ENCODE assay signal across 8 mouse cellular contexts in the genomic region with DNA sequence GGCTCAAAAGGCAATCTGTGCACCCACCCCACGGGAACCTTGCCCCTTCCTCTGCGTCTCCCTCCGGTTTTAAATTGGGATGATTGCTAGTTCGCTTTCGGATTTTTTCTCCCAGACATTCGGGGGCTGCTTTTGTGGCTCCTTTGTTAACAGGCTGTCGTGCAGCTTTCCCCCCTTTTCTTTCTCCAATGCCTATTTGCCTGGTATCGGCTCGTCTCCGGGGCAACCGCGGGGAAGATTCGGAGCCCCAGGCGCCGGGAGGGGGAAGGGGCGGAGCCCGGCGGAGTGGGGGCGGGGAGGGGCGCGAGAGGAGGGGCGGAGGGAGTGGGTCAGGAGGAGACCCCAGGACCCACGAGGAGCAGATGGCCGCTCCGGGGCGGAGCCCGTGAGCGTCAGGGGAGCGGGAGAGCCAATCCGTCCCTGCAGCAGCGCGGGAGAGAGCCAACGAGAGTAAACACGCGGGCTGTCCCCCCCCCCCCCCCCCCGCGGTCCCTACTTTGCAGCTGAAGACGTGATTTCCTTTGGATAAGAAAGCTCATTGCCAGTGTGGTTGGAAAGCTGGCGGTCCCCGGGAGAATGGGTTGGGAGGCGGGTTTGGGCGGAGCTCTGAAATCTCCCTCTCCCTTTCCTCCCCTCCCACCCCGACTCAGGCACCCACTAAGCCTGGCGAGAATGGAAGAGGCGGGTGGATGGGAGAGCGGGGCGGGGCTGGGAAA. TPM values are rescaled to one million over a fixed set of nuclear protein-coding genes. Genes with fewer than 3 reads are reported as not detected.
DNase-seq lines count a peak whose midpoint lies in the region; ATAC-seq and TF ChIP-seq lines count a peak whose summit lies in the region.

No protein-coding gene starts in this region.

- peaks cover 3% of the 10 kb centered on the region; the same call in 1 of the 2 replicates for H3K36me3 ChIP-seq in intestine, postnatal 0 days (ENCODE audit: control insufficient read depth, insufficient read depth)

- peak overlapping the region; percentile 78 for H3K4me2 ChIP-seq in intestine, postnatal 0 days (replicated peaks; ENCODE audit: low read depth)

- intact Hi-C loops in gastrocnemius, postnatal 36 days (cut with DNase I) = no loop called here
- intact Hi-C loops in left cerebral cortex, postnatal 25 days (cut with DNase I) = loop anchor here (5.0 kb wide), 1 partner anchor 216 kb away; no protein-coding TSS in a partner anchor

- H3K9ac ChIP-seq in intestine, postnatal 0 days (ENCODE audit: low read depth, low read length) = peak overlapping the region; percentile 43

- H3K27me3 ChIP-seq in intestine, postnatal 0 days (replicated peaks; ENCODE audit: control insufficient read depth, insufficient read depth, low read length) = no peaks in the 10 kb centered on the region

- peak; percentile 86 for DNase-seq in adrenal gland, adult 8-10 months
- DNase-seq in embryo, embryonic 10.5 days (ENCODE audit: low spot score) = peak; percentile 96
- peak; percentile 81 to 88 for DNase-seq in gastrocnemius, postnatal 36 days
- DNase-seq in left cerebral cortex, postnatal 25 days (ENCODE audit: low spot score in 2 of 2) = peak; percentile 84 to 94
- DNase-seq in mesoderm, embryonic 11.5 days (ENCODE audit: low read depth, low spot score) = peak; percentile 98
- DNase-seq in right cerebral cortex, postnatal 36 days (ENCODE audit: low spot score in 2 of 2) = peak; percentile 82 to 84
- peak; percentile 95 for DNase-seq in yolk sac, embryonic 10.5 days (ENCODE audit: low spot score)

- H3K4me3 ChIP-seq in intestine, postnatal 0 days (ENCODE audit: low read depth, low read length) = peak overlapping the region; percentile 74

- 0% methylated on average over 41 of the region's 47 CpGs for WGBS in intestine, postnatal 0 days

- H3K4me1 ChIP-seq in intestine, postnatal 0 days (replicated peaks; ENCODE audit: control insufficient read depth, insufficient read depth, low read length) = no peaks in the 10 kb centered on the region

- peak overlapping the region; percentile 67 for H3K27ac ChIP-seq in intestine, postnatal 0 days (ENCODE audit: low read depth, low read length)

- no peaks in the 10 kb centered on the region for H3K9me3 ChIP-seq in intestine, postnatal 0 days (ENCODE audit: control insufficient read depth)

- peak; percentile 67 for ATAC-seq in intestine, postnatal 0 days

- TF ChIP-seq CTCF in intestine, postnatal 0 days (IDR thresholded peaks at IDR 0.05; ENCODE audit: low read depth) = no peak

RNA-seq across cellular contexts. Expression of a gene that starts 2.2 kb away (rescaled TPM):
- 10 to 100 TPM; 33.6 to 49.8 (median 41.0) TPM for total RNA-seq in adrenal gland, adult 8-10 months (2022)
- total RNA-seq in gastrocnemius, postnatal 36 days (2021) = 10 to 100 TPM; 23.9 to 25.0 TPM
- 34.7 and 38.2 TPM in 2 replicates for polyA plus RNA-seq in intestine, postnatal 0 days (2015; fragmentation: Nextera tagmentation; extraction: Ambion mirVana)
- 100 to 1,000 TPM; 182 to 189 TPM for total RNA-seq in left cerebral cortex, postnatal 25 days (2021)

Comparison
In these comparisons a context has a peak if more than half of its experiments do, and no peak if none do; other contexts are left out.
1. Peak in every context shown above with its lines: DNase-seq, ATAC-seq, H3K4me3 ChIP-seq and H3K27ac ChIP-seq.